In the genomic region with DNA sequence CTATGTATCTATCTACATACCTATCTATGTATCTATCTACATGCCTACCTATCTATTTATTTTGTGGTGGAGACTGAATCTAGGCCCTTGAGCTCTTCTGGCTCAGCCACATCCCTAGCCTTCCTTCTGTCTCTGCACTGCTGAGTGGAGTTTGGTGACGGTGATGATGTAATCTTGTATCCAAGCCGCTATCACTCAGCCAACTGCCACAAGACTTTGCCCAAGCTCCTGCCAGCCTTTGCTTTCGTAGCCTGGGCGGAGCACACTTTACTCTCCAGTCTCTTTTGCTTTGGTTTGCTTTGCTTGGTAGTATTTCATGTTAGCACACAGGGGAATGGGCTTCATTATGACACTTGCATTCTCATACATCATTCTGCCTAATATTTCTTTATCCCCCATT, we compare ENCODE assay signal across 29 mouse cellular contexts. TPM values are rescaled to one million over a fixed set of nuclear protein-coding genes. Genes with fewer than 3 reads are reported as not detected.
DNase-seq lines count a peak whose midpoint lies in the region; ATAC-seq and TF ChIP-seq lines count a peak whose summit lies in the region.
"Had no signal": no experiment of that assay in that cellular context is flagged by ENCODE, and none has a peak within 500 bp of the region (broad histone marks: within the 10 kb centered on the region; RNA-seq: fewer than 3 reads in every experiment).

No protein-coding gene starts in this region.

- no peaks in the 10 kb centered on the region for H3K4me1 ChIP-seq in heart, embryonic 12.5 days (replicated peaks)
- 0 out of 2 replicates have a peak, but pooled peaks cover 2% of the 10 kb centered on the region for H3K4me1 ChIP-seq in liver, postnatal 0 days (ENCODE audit: insufficient read depth)
- H3K4me1 ChIP-seq in intestine, embryonic 15.5 days (replicated peaks) = no peaks in the 10 kb centered on the region
- peaks cover 20% of the 10 kb centered on the region; the same call in 1 of the 2 replicates for H3K4me1 ChIP-seq in small intestine, adult 2 months (ENCODE audit: control insufficient read depth, insufficient read depth, insufficient read length, low read length)
- H3K4me1 ChIP-seq: embryonic facial prominence, embryonic 12.5 days; midbrain, embryonic 12.5 days; neural tube, embryonic 13.5 days had no signal

- no peaks in the 10 kb centered on the region for H3K27me3 ChIP-seq in heart, embryonic 12.5 days (replicated peaks)
- no peaks in the 10 kb centered on the region for H3K27me3 ChIP-seq in liver, postnatal 0 days (ENCODE audit: insufficient read depth, low read length)
- no peaks in the 10 kb centered on the region for H3K27me3 ChIP-seq in intestine, embryonic 15.5 days (replicated peaks)
- no peaks in the 10 kb centered on the region for H3K27me3 ChIP-seq in small intestine, adult 2 months (ENCODE audit: control insufficient read depth, insufficient read depth, low read length)
- H3K27me3 ChIP-seq: embryonic facial prominence, embryonic 12.5 days; limb, embryonic 12.5 days; lung, embryonic 15.5 days; midbrain, embryonic 12.5 days; neural tube, embryonic 13.5 days had no signal

- no peak overlapping the region for H3K9ac ChIP-seq in heart, embryonic 12.5 days
- H3K9ac ChIP-seq in liver, postnatal 0 days (replicated peaks) = no peak overlapping the region
- no peak overlapping the region for H3K9ac ChIP-seq in intestine, embryonic 15.5 days
- H3K9ac ChIP-seq: embryonic facial prominence, embryonic 12.5 days; limb, embryonic 12.5 days; liver, embryonic 14.5 days; lung, embryonic 15.5 days; midbrain, embryonic 12.5 days; neural tube, embryonic 13.5 days had no signal

- no peak overlapping the region for H3K27ac ChIP-seq in heart, embryonic 12.5 days (ENCODE audit: poor library complexity, severe bottlenecking)
- no peak overlapping the region for H3K27ac ChIP-seq in liver, postnatal 0 days (ENCODE audit: low read depth)
- H3K27ac ChIP-seq in intestine, embryonic 15.5 days = no peak overlapping the region
- H3K27ac ChIP-seq in small intestine, adult 2 months (ENCODE audit: insufficient read depth, low read depth, low read length) = 0 out of 2 replicates have a peak overlapping the region, but pooled peaks have one; percentile 14
- H3K27ac ChIP-seq: embryonic facial prominence, embryonic 12.5 days; hindbrain, embryonic 10.5 days; limb, embryonic 12.5 days; liver, embryonic 14.5 days; lung, embryonic 15.5 days; midbrain, embryonic 12.5 days; neural tube, embryonic 13.5 days had no signal

- TF ChIP-seq POLR2A in small intestine, adult 2 months (IDR thresholded peaks at IDR 0.05; ENCODE audit: low read depth, low read length) = no peak

- no peak for TF ChIP-seq CTCF in liver, postnatal 0 days (IDR thresholded peaks at IDR 0.05; ENCODE audit: low read depth)
- no peak for TF ChIP-seq CTCF in small intestine, adult 2 months (IDR thresholded peaks at IDR 0.05; ENCODE audit: extremely low read depth, insufficient read length, insufficient replicate concordance, low read depth, low read length)

- no peak overlapping the region for H3K4me2 ChIP-seq in heart, embryonic 12.5 days
- H3K4me2 ChIP-seq in liver, postnatal 0 days (ENCODE audit: low read depth, low read length) = no peak overlapping the region
- H3K4me2 ChIP-seq in intestine, embryonic 15.5 days (replicated peaks) = no peak overlapping the region
- H3K4me2 ChIP-seq: embryonic facial prominence, embryonic 12.5 days; heart, embryonic 11.5 days; limb, embryonic 12.5 days; lung, embryonic 15.5 days; midbrain, embryonic 12.5 days; neural tube, embryonic 13.5 days had no signal

- WGBS in heart, embryonic 12.5 days = 53% methylated on average over 4 of the region's 4 CpGs
- 28% methylated on average over 4 of the region's 4 CpGs for whole genome bisulfite sequencing in liver, postnatal 0 days (ENCODE audit: insufficient replicate concordance)
- 62% methylated on average over 4 of the region's 4 CpGs for WGBS in intestine, embryonic 15.5 days
- WGBS in small intestine, adult 2 months = 24% methylated on average over 4 of the region's 4 CpGs

- peak; percentile 82 for DNase-seq in heart, adult 11 months
- no peak for DNase-seq in liver, postnatal 0 days
- no peak for DNase-seq in liver
- no peak for DNase-seq in gastrocnemius, postnatal 4 days (ENCODE audit: low spot score in 2 of 2)
- DNase-seq: cerebellum, adult 9-10 months; cerebellum, postnatal 36 days; embryo, embryonic 11 days; gastrocnemius, postnatal 10 days; heart, adult 18-20 months; kidney, adult 11 months; layer of hippocampus, postnatal 36 days; right cerebral cortex, postnatal 4 days; thymus, adult 2 months; thymus, postnatal 36 days had no signal

- no peak overlapping the region for H3K4me3 ChIP-seq in heart, embryonic 12.5 days
- no peak overlapping the region for H3K4me3 ChIP-seq in liver, postnatal 0 days (ENCODE audit: low read depth, low read length)
- no peak overlapping the region for H3K4me3 ChIP-seq in intestine, embryonic 15.5 days (replicated peaks)
- H3K4me3 ChIP-seq in small intestine, adult 2 months (ENCODE audit: low read depth, low read length) = no peak overlapping the region
- H3K4me3 ChIP-seq: embryonic facial prominence, embryonic 12.5 days; hindbrain, embryonic 10.5 days; limb, embryonic 12.5 days; lung, embryonic 15.5 days; midbrain, embryonic 12.5 days; neural tube, embryonic 13.5 days had no signal

- no peak for TF ChIP-seq EP300 in liver, postnatal 0 days (IDR thresholded peaks at IDR 0.05; ENCODE audit: low read depth)

- H3K36me3 ChIP-seq in heart, embryonic 12.5 days = no peaks in the 10 kb centered on the region
- no peaks in the 10 kb centered on the region for H3K36me3 ChIP-seq in liver, postnatal 0 days (replicated peaks; ENCODE audit: insufficient read depth, low read length)
- H3K36me3 ChIP-seq in intestine, embryonic 15.5 days = no peaks in the 10 kb centered on the region
- no peaks in the 10 kb centered on the region for H3K36me3 ChIP-seq in small intestine, adult 2 months (ENCODE audit: control insufficient read depth, insufficient read depth, low read length)
- H3K36me3 ChIP-seq: embryonic facial prominence, embryonic 12.5 days; hindbrain, embryonic 10.5 days; limb, embryonic 12.5 days; lung, embryonic 15.5 days; midbrain, embryonic 12.5 days; neural tube, embryonic 13.5 days had no signal

- ATAC-seq in heart, embryonic 12.5 days (ENCODE audit: insufficient number of reproducible peaks, low FRiP score) = no peak
- ATAC-seq in liver, postnatal 0 days = peak; percentile 49
- ATAC-seq in intestine, embryonic 15.5 days = peak; percentile 15; the same call in 1 of the 2 replicates
- no peak for ATAC-seq in inflammation-experienced regulatory T-cells, adult 6 months
- ATAC-seq: CD4-positive, CD25-positive, alpha-beta regulatory T cell, adult 4 months; forebrain, embryonic 14.5 days; hindbrain, embryonic 16.5 days had no signal

- H3K9me3 ChIP-seq in heart, embryonic 12.5 days (replicated peaks) = no peaks in the 10 kb centered on the region
- no peaks in the 10 kb centered on the region for H3K9me3 ChIP-seq in liver, postnatal 0 days (ENCODE audit: low read length)
- H3K9me3 ChIP-seq in intestine, embryonic 15.5 days = no peaks in the 10 kb centered on the region
- H3K9me3 ChIP-seq: embryonic facial prominence, embryonic 12.5 days; hindbrain, embryonic 10.5 days; limb, embryonic 12.5 days; lung, embryonic 15.5 days; midbrain, embryonic 12.5 days; neural tube, embryonic 13.5 days had no signal

RNA-seq across cellular contexts. Expression of gene Gcnt2, which starts 11.7 kb away (rescaled TPM):
- 3.7 and 3.9 TPM in 2 replicates for polyA plus RNA-seq in heart, embryonic 12.5 days (2016; fragmentation: Nextera tagmentation; extraction: Ambion mirVana)
- polyA plus RNA-seq in liver, postnatal 0 days (2015; fragmentation: Nextera tagmentation; extraction: Ambion mirVana) = 2.5 and 3.3 TPM in 2 replicates
- 12.2 and 12.4 TPM in 2 replicates for polyA plus RNA-seq in intestine, embryonic 15.5 days (2015; fragmentation: Nextera tagmentation; extraction: Ambion mirVana)
- polyA plus RNA-seq in small intestine, adult 2 months (2012; rRNA removed) = 2.2 and 3.8 TPM in 2 replicates
- polyA plus RNA-seq in inflammation-experienced regulatory T-cells, adult 6 months (2017; shearing (Covaris generic)) = 1 to 10 TPM in 1 of 3 experiments, under 1 TPM in 1, not detected in 1; 0.17 to 1.1 TPM
- 1 to 10 TPM; 4.4 to 4.8 TPM for total RNA-seq in gastrocnemius, postnatal 4 days (2021)

Comparison
In these comparisons a context has a peak if more than half of its experiments do, and no peak if none do; other contexts are left out.
1. ATAC-seq: peak in liver, postnatal 0 days (single experiment) and intestine, embryonic 15.5 days (single experiment); none in heart, embryonic 12.5 days (single experiment) and inflammation-experienced regulatory T-cells, adult 6 months (single experiment).